Mouse (Mus musculus) bone marrow macrophage, adult 2 months (primary cell): ENCODE data around the gene Nutf2. TPM values are rescaled to one million over a fixed set of nuclear protein-coding genes. Genes with fewer than 3 reads are reported as not detected.

Source experiments
- H3K27ac ChIP-seq: 2 replicates; pipeline ENCODE4 v1.5.1; 2012; ENCODE audit warnings: low read depth, low read length; ENCODE audit not compliant: insufficient read depth
- H3K4me1 ChIP-seq: 2 replicates; pipeline ENCODE4 v1.6.1; 2012; ENCODE audit warnings: low read length; ENCODE audit not compliant: control insufficient read depth, insufficient read depth
- H3K4me3 ChIP-seq: 2 replicates; pipeline ENCODE4 v1.5.1; 2012; ENCODE audit warnings: mild to moderate bottlenecking, low read length, moderate library complexity; ENCODE audit not compliant: insufficient read depth
- CTCF ChIP-seq: IDR thresholded peaks from 2 replicates; pipeline ENCODE4 v1.5.1; 2012; ENCODE audit warnings: low read depth, mild to moderate bottlenecking, low read length, moderate library complexity
- POLR2A ChIP-seq: IDR thresholded peaks from 2 replicates; pipeline ENCODE4 v1.6.1; 2012; ENCODE audit warnings: mild to moderate bottlenecking, low read depth, low read length, borderline replicate concordance
- polyA plus RNA-seq: library from polyadenylated mRNA; stranded (reverse); fragments of >200 nt; gene quantifications from 2 replicates; pipeline ENCODE4 v1.2.4, GENCODE M21; 2012; ENCODE audit not compliant: missing spikeins, insufficient read depth, insufficient read length

The Nutf2 gene
- polyA plus RNA-seq, 1 experiment = 2.2 TPM

DNA sequence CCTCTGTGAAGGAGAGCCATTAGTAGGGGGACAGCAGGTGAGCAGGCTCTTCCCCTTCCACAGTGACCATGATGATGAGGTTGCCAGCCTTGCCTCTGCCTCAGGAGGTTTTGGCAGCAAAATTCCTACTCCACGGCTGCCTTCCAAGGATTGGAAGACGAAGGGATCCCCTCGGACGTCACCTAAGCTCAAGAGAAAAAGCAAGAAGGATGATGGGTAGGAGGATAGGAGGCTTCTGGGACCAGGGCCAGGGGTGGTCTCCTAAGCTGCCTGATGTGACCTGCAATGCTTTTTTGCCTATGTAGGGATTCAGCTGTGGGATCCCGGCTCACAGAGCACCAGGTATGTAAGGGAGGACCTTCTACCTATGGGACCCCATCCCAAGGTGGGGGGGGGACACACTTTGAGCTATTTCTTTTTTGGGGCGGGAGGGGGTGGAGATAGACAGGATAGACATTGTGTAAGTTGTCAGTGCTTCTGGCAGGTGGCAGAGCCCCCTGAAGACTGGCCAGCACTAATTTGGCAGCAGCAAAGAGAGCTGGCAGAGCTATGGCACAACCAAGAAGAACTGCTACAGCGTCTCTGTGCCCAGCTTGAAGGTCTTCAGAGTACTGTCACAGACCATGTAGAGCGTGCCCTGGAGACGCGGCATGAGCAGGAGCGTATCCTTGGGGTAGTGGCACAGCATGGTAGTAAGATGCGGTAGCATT is 29.5 kb downstream of the Nutf2 start:
- Histone ChIP-seq H3K4me3 (no peak overlapping the region), H3K27ac (no peak overlapping the region), H3K4me1 (no peaks in the 10 kb centered on the region)
- TF ChIP-seq CTCF = no peak
- TF ChIP-seq POLR2A = no peak

- Histone ChIP-seq H3K4me1 (no peaks in the 10 kb centered on the region), H3K4me3 (no peak overlapping the region), H3K27ac (no peak overlapping the region)
- TF ChIP-seq CTCF = no peak
- TF ChIP-seq POLR2A = no peak
Measured at GRCm38 (mm10) chr8:105890870-105891269, 30.5 kb downstream of the Nutf2 start.

DNA sequence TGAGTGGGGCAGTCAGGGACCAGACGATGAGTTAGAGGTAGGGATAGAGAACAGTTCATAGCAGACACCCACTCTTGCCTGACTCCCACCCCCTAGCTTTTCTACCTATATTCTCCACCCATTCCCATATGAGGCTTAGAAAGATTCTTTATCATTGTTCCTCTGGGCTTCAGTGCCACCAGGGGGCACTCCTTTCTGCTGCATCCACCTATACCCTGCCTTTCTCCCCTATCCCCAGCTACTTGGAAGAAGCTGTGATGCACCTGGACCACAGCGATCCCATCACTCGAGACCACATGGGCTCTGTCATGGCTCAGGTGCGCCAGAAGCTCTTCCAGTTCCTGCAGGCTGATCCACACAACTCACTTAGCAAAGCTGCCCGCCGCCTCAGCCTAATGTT is 32.1 kb downstream of the Nutf2 start:
- Histone ChIP-seq H3K4me3 (no peak overlapping the region), H3K27ac (no peak overlapping the region), H3K4me1 (no peaks in the 10 kb centered on the region)
- TF ChIP-seq CTCF (peak; percentile 57; the same call in 1 of the 2 replicates), POLR2A (no peak)

GRCm38 (mm10) chr8:105893339-105893738 is 33.0 kb downstream of the Nutf2 start, which contains the start of gene Nrn1l:
TSS of gene Nrn1l (plus strand) at chr8:105893567.
- Histone ChIP-seq H3K4me1 (no peaks in the 10 kb centered on the region), H3K4me3 (no peak within 1 kb of the TSS), H3K27ac (no peak within 1 kb of the TSS)
- TF ChIP-seq CTCF = no peak
- TF ChIP-seq POLR2A = no peak

DNA sequence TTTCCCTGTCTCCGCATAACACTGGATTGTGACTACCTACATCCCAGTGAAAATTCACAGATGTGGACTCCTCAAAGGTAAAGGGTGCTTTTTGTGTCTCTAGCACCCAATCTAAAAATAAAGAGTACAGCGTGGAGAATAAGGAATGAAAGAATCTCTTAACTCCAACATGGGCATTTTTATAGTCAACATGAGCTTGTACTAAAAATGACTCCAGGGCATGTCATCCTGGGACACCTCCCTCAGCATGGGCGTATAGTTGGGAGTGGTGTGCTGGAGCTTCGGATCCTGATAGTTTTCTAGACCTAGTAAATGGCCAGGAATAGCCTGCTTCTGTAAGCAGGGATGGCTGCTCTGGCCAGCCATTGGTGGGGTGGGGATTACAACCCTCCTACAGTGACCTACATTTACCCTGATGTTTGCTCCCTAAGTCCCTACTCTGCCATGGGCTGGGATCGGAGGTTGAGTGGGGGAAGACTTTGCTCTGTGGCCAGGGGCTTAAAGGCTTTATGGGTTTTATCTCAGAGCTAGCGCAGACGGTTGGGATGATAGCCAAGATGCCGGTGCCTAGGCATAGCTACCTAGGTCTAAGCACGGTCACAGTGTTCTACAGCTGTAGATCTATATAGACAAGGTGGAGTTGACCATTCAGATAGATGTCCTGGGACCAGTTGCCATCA is 37.6 kb downstream of the Nutf2 start:
- Histone ChIP-seq H3K4me1 (peaks cover 4% of the 10 kb centered on the region; the same call in 1 of the 2 replicates), H3K27ac (no peak overlapping the region), H3K4me3 (no peak overlapping the region)
- TF ChIP-seq POLR2A = no peak
- TF ChIP-seq CTCF = no peak

- TF ChIP-seq CTCF (no peak), POLR2A (no peak)
- peak within 1 kb of the TSS; percentile 18 for H3K27ac ChIP-seq
Measured at GRCm38 (mm10) chr8:105900180-105900940, 40.0 kb downstream of the Nutf2 start, which contains the start of gene Pskh1. TSS of gene Pskh1 (plus strand) at chr8:105900441.

DNA sequence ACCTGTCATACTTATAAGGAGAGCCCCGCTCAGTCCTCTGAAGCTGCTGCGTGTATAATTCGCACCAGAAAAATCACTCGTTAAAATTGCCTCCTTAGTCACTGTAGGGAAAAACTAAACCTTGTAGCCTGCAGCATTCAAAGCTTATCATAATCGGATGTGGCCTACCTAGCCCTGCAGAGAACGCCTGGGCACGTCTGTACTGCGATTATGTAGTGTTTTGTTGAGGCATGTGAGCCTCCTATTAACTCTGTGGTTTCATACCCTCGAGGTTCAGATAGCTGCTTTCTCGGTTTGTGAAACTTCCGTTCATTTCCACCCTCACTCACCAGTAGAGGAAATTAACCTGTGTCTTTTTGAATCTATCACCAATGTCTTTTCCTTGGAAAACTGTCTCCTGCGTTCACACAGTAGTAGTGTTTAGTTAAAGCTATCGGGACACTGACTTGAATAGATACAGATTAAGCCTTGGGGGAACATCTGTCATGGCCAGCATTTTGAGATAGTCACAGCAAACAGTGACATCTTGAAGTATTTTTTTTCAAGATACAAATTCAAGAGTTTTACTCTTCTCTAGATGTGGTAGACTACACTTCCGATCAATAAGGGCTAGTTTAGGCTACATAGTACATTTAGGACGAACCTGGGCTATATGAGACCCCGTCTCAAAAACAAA is 40.7 kb downstream of the Nutf2 start:
- peak overlapping the region; percentile 18 for H3K27ac ChIP-seq
- no peak for TF ChIP-seq POLR2A
- no peak for TF ChIP-seq CTCF
- peak overlapping the region; percentile 92 for H3K4me3 ChIP-seq
- peaks cover 12% of the 10 kb centered on the region for H3K4me1 ChIP-seq

More at GRCm38 (mm10) chr8:105900180-105900940, 40.0 kb downstream of the Nutf2 start, which contains the start of gene Pskh1:
- H3K4me3 ChIP-seq = peak within 1 kb of the TSS; percentile 92
- peaks cover 10% of the 10 kb centered on the region; the same call in 1 of the 2 replicates for H3K4me1 ChIP-seq

DNA sequence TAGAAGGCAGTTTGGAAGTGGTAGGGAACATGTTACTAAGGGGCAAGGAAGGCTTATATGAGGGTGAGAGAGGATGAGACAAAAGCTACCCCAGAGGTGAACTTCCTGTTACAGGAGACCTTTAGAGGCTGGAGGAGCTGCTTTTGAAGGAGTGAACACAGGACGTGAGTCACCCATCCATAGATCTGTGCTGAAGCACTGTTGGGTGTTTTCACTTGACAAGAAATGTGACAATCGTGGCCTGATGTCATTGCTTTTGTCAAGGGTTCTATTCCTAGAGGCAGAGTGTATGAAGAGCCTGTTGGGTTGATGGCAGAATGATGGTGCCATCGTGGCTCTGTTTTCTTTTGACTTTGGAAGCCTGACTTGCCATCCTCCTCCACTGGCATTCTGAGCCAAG is 59.0 kb downstream of the Nutf2 start:
- Histone ChIP-seq H3K27ac (no peak overlapping the region), H3K4me1 (peaks cover 12% of the 10 kb centered on the region; the same call in 1 of the 2 replicates), H3K4me3 (no peak overlapping the region)
- TF ChIP-seq CTCF (no peak), POLR2A (no peak)

GRCm38 (mm10) chr8:105925123-105925522 is 64.7 kb downstream of the Nutf2 start:
- TF ChIP-seq CTCF (no peak), POLR2A (no peak)
- no peak overlapping the region for H3K27ac ChIP-seq

More at GRCm38 (mm10) chr8:105925123-105925522, 64.7 kb downstream of the Nutf2 start:
- 0 out of 2 replicates have a peak, but pooled peaks cover 2% of the 10 kb centered on the region for H3K4me1 ChIP-seq
- H3K4me3 ChIP-seq = no peak overlapping the region

Other genes with a start within 250 kb of the Nutf2 start
- 60.3 and 61.3 TPM in 2 replicates for gene Ctcf, start 224.0 kb upstream of the Nutf2 start, polyA plus RNA-seq
- gene Agrp, start 223.2 kb upstream of the Nutf2 start, polyA plus RNA-seq = not detected in 2 replicates
- 0.32 TPM in 1 of 2 replicates, not detected in the other for gene Carmil2, start 174.3 kb upstream of the Nutf2 start, polyA plus RNA-seq
- gene Acd, start 159.5 kb upstream of the Nutf2 start, polyA plus RNA-seq = 37.9 and 41.6 TPM in 2 replicates
- gene Pard6a, start 159.4 kb upstream of the Nutf2 start, polyA plus RNA-seq = 9.4 and 11.2 TPM in 2 replicates
- gene 4933405L10Rik, start 152.9 kb upstream of the Nutf2 start, polyA plus RNA-seq = not detected in 2 replicates
- 5.3 and 9.1 TPM in 2 replicates for gene Enkd1, start 152.4 kb upstream of the Nutf2 start, polyA plus RNA-seq
- 0.75 and 1.4 TPM in 2 replicates for gene Gfod2, start 101.9 kb upstream of the Nutf2 start, polyA plus RNA-seq
- gene Ranbp10, start 33.2 kb upstream of the Nutf2 start, polyA plus RNA-seq = 42.0 and 44.3 TPM in 2 replicates
- not detected in 2 replicates for gene Tsnaxip1, start 32.8 kb upstream of the Nutf2 start, polyA plus RNA-seq
- gene Cenpt, start 7.3 kb upstream of the Nutf2 start, polyA plus RNA-seq = 16.9 and 17.1 TPM in 2 replicates
- 27.4 and 28.5 TPM in 2 replicates for gene Thap11, start 5.4 kb upstream of the Nutf2 start, polyA plus RNA-seq
- gene Edc4, start 20.3 kb downstream of the Nutf2 start, polyA plus RNA-seq = 23.6 and 29.8 TPM in 2 replicates
- gene Nrn1l, start 33.0 kb downstream of the Nutf2 start, polyA plus RNA-seq = not detected in 2 replicates
- 18.0 and 18.8 TPM in 2 replicates for gene Pskh1, start 39.9 kb downstream of the Nutf2 start, polyA plus RNA-seq
- 0.63 TPM in 1 of 2 replicates, not detected in the other for gene Ctrl, start 73.3 kb downstream of the Nutf2 start, polyA plus RNA-seq
- gene Psmb10, start 77.9 kb downstream of the Nutf2 start, polyA plus RNA-seq = 150 and 151 TPM in 2 replicates
- 0.55 and 0.60 TPM in 2 replicates for gene Lcat, start 82.8 kb downstream of the Nutf2 start, polyA plus RNA-seq
- 19.6 and 27.5 TPM in 2 replicates for gene Slc12a4, start 105.5 kb downstream of the Nutf2 start, polyA plus RNA-seq
- 3.2 and 3.6 TPM in 2 replicates for gene Dpep3, start 118.8 kb downstream of the Nutf2 start, polyA plus RNA-seq
- gene Dus2, start 130.8 kb downstream of the Nutf2 start, polyA plus RNA-seq = 6.1 and 8.3 TPM in 2 replicates
- not detected in 2 replicates for gene Dpep2nb, start 145.4 kb downstream of the Nutf2 start, polyA plus RNA-seq
- gene Ddx28, start 151.3 kb downstream of the Nutf2 start, polyA plus RNA-seq = 10.1 and 12.0 TPM in 2 replicates
- 28.3 and 31.9 TPM in 2 replicates for gene Nfatc3, start 198.3 kb downstream of the Nutf2 start, polyA plus RNA-seq